Mouse (Mus musculus): ENCODE data around the gene Zfp710.
A peak's percentile ranks its signal among the peaks of the same experiment; 100 is the strongest.
"Not testable (repeated sequence)": the region's sequence is repeated elsewhere in the genome, so short reads cannot be mapped to it uniquely, and the experiment has no call there.

The Zfp710 gene

GRCm38 (mm10) chr7:80026990-80027635 is 2.5 kb downstream of the Zfp710 start:
- peak; percentile 67 to 71 for DNase-seq

- peak; percentile 50 to 53 for DNase-seq
Measured at GRCm38 (mm10) chr7:80027636-80028417, 3.2 kb downstream of the Zfp710 start.

DNA sequence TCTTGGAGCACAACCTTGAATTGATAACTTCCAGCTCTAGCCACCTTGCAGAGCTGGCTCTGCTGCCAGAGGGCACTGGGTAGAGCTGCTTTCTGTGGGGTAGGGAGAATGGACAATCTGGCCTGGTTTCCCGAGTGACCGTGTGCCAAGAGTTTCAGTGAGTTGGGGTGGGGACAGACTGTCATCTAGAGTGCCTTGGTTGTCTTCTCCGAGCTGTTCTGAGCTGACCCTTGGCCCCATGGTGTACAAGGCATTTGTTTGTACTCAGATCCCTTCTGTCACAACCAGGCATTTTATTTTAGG is 3.8 kb downstream of the Zfp710 start:
- DNase-seq = peak; percentile 72 to 76

- no peak for DNase-seq
Measured at GRCm38 (mm10) chr7:80030009-80030408, 5.4 kb downstream of the Zfp710 start.

- no peak for DNase-seq
Measured at GRCm38 (mm10) chr7:80030486-80030885, 5.9 kb downstream of the Zfp710 start.

- no peak for DNase-seq
Measured at GRCm38 (mm10) chr7:80030987-80031386, 6.4 kb downstream of the Zfp710 start.

GRCm38 (mm10) chr7:80031478-80031877 is 6.9 kb downstream of the Zfp710 start:
- DNase-seq = peak in 1 of 2 experiments; percentile 36

DNA sequence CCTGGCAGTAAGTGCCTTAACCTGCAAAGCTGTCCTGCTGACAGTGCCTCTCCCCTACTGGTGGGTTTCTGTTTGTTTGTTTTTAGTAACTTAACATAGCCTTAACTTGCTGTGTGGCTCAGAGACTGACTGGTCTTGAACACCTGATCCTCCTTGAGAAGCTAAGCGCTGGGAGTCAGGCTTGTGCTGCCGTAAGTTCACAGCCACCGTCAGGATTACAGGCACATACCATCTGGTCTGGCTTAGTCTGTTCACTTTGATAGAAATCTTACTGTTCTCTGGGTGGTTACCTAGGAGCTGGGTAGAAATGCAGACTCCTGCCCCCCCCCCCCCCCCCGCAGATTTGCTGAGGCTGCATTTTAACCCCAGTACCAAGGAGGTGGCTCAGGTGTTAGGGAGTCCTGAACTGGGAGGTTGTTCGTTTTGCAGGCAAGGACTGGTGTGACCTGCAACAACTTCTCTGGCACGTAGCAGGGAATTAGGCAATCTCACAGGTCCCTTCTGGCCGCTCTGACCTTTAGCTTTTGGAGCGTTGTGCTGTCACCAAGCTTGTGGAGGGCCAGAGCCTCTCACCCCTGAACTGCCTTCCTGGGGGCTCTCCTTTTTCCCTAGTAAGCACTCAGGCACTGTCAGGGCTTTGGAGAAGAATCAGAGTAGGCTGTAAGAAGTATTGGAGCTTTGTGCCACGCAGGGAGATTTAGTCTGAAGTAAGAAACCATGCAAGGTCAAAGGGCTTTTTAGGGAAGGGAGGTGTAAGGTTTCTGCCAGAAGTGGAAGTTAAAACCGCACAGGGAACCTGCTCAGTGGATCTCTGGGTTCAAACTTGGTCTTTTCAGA is 7.8 kb downstream of the Zfp710 start:
- no peak for DNase-seq

DNA sequence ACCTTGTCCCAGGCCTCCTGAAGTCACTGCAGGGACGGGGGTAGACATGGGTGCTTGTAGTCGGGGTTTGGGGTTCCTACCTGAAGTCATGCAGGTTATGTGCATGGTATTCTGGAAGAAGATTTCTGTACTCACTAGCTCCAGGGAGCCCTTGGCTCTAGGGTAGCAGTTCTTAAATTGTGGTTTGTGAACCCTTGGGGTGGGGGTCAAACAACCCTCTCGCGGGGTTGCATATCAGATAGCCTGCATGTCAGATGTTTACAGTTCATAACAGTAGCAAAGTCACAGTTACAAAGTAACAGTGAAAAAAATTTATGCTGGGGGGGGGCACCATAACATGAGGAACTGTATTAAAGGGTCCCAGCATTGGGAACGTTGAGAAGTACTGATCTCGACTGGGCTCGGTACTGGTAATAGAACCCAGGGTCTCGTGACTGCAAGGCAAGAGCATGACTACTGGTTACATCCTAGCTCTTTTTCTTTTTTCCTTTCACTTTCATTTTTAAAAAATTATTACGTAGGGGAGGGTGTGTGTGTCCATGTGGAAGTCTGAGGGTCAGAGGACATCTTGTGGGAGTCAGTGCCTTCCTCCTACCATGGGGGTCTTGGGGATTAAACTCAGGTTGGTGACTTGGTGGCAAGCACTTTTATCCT is 8.6 kb downstream of the Zfp710 start:
- DNase-seq = no peak

DNA sequence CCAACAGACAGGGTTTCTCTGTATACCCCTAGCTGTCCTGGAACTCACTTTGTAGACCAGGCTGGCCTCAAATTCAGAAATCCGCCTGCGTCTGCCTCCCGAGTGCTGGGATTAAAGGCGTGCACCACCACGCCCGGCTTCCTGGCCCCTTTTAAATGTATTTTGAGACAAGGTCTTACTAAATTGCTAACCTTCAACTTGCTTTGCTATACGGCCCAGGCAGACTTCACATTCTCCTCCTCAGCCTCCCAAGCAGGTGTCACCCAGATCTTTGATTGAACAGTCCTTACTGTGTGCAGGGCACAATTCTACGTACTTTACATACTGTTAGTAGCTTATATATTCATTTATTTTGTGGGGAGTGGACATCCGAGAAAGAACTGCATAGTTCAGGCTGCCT is 9.2 kb downstream of the Zfp710 start:
- no peak for DNase-seq

DNA sequence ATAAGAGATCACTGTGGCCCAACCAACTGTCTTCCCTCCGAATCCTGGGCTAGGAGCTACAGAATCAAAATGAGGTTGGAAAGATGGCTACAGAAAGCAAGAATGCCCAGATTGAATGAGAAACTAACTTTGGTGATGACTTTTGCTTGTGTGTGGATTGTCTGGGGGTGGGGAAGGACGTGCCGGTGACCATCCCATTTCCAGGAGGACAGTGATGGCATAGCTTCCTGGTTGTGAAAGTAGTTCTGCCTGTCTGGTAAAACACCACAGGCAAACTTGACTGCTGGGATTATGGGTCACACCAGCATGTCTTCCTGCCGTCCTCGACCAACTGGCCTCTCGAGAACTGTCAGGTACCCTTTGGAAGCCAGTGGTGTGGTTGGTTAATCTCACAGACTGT is 10.5 kb downstream of the Zfp710 start:
- no peak for DNase-seq

- DNase-seq = no peak
Measured at GRCm38 (mm10) chr7:80035748-80036147, 11.1 kb downstream of the Zfp710 start.

- no peak for DNase-seq
Measured at GRCm38 (mm10) chr7:80039699-80040098, 15.1 kb downstream of the Zfp710 start.

GRCm38 (mm10) chr7:80044170-80044569 is 19.6 kb downstream of the Zfp710 start:
- DNase-seq = no peak

- no peak for DNase-seq
Measured at GRCm38 (mm10) chr7:80047041-80047440, 22.4 kb downstream of the Zfp710 start.

DNA sequence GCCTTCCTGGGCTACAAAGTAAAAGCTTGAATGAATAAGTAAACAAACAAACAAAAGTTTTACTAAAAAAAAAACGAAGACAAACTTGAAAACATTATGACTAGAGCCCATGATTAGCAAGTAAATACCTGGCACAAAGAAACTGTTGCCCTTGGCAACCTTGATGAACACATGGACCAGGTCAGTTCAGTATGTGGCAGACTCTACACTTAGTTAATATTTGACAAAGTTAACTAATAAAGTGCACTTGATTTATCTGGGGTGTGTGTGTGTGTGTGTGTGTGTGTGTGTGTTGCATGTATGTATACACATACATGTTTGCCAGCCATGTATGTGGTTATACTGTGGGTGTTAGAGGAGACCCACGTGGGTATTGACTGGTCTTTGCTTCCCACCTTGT is 25.1 kb downstream of the Zfp710 start:
- no peak for DNase-seq

DNA sequence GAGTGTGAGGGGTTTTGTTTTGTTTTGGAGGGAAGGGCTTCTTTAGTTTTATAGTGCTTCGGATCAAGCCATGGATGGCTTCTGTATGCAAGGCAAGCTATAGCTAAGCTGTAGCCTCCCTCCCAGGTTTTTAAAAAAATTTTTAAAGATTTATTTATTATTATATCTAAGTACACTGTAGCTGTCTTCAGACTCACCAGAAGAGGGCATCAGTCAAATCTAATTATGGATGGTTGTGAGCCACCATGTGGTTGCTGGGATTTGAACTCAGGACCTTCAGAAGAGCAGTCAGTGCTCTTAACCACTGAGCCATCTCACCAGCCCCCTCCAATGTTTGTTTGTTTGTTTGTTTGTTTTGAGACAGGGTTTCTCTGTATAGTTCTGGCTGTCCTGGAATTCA is 25.8 kb downstream of the Zfp710 start:
- DNase-seq = not testable (repeated sequence)

DNA sequence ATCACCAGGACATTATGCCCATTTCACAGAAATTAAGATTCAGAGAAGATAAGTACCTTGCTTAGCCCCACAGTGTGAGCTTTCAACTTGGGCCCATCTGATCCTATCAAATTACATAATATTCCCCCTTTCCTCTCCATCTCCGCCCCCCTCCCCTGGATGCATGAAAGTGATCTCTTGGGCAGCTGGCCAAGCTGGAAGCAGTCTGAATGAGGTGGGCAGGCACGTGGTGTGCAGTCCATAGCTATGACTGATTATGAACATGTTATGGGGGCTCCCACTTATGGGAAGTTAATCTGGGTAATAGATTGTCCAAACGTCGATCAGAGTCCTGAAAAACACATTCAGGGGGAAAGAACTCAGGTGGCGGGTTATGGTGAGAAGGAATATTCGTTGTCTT is 27.2 kb downstream of the Zfp710 start:
- peak in 1 of 2 experiments; percentile 7 for DNase-seq

GRCm38 (mm10) chr7:80052261-80052660 is 27.6 kb downstream of the Zfp710 start:
- DNase-seq = peak in 1 of 2 experiments; percentile 15

DNA sequence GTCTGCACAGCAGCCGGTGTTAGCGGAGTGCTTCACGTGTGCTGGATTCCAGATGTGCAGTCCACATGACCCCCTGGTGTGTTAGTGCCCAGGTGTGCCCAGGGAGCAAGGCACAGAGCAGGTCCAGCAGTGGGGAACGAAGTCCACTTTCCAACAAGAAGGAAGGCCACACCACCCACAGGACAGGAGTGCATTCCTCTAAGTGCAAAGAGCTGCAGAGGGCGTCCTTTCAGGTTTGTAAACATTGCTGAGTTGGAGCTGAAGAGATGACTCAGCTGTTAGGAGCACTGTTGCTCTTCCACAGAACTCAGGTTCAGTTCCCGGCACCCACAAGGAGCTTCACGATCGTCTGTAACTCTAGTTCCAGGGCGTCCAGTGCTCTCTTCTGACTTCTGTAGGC is 28.5 kb downstream of the Zfp710 start:
- DNase-seq = no peak

- DNase-seq = no peak
Measured at GRCm38 (mm10) chr7:80055781-80056180, 31.2 kb downstream of the Zfp710 start.

GRCm38 (mm10) chr7:80057002-80057691 is 32.5 kb downstream of the Zfp710 start:
- DNase-seq = peak in 1 of 2 experiments; percentile 11

All from cerebellum, postnatal 25 days (tissue).